Mouse (Mus musculus): ENCODE data around the gene Jazf1.
A peak's percentile ranks its signal among the peaks of the same experiment; 100 is the strongest.

Jazf1 gene

DNA sequence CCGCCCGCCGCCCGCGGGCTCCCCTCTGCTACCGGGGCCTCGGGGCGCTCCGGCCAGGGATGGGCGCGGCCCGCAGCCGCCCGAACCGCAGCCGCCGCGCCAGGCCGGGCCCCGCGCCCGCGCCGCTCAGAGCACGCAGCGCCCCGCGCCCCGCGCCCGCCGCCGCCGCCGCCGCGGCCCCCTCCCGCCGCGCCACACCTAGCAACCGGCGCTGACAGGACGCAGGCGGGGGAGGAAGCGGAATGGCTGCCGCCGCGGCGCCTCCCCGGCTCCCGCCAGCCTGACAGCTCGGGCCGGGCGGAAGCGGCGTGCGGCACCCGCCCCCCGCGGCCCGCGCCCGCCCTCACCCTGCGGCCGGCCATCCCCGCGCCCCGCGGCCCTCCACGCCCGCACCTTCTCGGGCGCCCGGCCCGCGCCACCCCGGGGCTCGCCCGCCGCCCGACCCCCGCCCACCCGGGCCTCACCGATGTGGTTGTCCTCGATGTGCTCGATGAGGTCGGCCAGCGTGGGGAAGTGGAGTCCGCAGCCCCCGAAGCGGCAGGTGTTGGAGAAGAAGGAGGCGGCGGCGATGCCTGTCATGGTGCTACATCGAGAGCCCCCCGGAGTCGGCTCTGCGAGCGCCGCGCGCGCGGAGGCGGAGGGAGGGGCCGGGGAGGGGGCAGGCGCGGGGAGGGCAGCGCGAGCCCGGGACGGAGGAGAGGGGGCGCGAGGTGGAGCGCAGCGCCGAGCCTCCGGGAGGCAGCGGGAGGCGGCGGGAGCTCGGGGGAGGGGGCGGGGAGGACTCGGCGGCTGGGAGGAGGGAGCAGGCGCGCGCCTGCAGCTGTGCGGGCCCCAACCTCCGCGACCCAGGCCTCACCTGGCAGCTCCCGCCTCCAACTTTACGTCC, at the start of gene Jazf1:
Gene Jazf1, minus strand, starts transcription at position 643 of the 886 bp plus-strand sequence.
- peak; percentile 61 for DNase-seq

DNA sequence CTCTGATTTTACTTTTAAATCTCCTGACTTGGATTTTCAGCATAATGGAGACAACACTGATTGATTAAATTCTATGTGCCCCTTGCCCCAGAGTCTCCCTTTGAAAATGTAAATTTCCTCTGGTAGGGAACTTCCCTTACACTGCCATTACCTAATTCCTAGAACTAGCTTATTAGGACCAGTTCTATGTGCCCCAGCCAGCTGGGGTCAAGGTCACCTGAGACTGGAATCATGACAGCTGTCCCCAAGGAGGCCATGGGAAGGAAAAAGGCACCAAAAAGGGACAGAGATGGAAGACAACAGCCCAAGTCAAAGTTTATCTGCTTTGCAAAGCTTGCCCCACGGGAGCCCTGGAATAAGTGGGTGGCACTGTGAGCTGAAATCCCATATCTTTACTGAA, 49.4 kb upstream of the Jazf1 start:
- no peak for DNase-seq

DNA sequence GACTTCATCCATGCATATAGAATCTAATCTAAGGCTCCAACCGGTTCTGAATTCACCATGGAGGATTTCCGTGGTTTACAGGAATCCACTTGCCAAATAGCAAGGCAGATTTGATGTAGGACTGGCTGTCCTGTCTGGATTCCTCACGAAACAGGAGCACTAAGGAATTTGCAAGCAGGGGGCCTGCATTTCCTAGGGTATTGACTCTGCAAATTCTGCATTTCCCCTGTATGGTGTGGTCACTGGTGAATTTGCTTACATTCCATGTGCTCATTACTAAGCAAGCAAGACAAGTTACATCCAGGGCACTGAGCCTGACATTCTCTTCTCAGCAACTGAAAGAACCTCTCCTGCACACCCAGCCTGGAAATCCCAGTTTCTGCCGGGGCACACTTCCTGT, 18.4 kb upstream of the Jazf1 start:
- no peak for DNase-seq

DNA sequence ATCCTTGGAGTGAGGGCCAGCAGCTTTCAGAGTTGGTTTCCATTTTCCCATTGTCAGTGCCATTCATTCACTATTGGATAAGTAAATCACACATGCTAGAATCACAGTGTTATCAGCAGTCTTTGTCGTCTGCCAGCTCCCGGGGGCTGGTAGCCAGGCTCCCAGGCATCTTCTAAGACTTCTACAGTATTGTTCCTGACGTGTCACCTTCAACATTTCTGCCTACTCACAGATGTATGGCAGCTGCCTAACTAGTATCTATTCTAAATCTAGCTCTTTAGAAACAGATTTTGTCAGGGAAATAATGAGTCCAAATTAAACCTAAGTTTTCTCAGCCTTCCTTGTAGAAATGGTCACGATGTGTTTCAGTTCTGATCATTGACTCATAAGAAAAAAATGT, 12.8 kb upstream of the Jazf1 start:
- DNase-seq: no peak

DNA sequence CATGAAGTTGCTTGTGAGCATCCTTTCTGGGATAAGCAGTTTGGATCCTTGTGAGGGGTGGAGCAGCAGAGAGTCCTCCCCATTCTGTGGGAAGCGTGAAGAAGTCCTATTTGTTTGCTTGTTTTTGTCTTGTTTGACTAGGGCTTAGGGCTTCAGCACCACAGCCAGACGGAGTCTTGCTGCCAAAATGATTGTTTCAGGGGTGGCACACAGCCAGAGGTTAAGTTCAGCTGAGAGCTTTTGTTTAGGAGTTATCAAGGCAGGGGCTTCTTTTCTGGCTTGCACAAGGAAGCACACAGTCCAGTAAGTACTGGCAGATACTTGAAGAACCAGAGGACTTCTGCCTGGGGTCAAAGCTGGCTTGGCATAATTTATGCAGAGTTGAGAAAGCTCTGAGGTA, 10.2 kb upstream of the Jazf1 start:
- DNase-seq: no peak

DNA sequence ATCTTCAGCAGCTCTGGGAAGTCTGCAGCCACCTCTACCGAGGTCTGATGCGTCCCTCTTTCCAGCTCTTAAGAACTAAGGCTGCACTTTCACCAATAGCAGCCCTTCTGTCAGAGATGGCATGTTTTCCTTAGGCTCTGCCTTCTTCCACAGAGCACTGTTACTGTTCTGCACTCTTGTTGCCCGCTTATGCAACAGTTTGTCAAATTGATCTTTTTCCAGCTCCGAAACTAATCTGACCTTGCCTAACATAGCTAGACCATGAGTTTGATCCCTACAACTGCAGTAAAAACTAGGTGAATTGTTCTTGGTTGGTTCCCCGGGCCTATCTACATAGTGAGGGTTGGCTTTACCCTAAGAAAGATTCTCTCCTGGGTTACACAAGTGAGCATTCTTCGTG, 3.3 kb upstream of the Jazf1 start:
- no peak for DNase-seq

DNA sequence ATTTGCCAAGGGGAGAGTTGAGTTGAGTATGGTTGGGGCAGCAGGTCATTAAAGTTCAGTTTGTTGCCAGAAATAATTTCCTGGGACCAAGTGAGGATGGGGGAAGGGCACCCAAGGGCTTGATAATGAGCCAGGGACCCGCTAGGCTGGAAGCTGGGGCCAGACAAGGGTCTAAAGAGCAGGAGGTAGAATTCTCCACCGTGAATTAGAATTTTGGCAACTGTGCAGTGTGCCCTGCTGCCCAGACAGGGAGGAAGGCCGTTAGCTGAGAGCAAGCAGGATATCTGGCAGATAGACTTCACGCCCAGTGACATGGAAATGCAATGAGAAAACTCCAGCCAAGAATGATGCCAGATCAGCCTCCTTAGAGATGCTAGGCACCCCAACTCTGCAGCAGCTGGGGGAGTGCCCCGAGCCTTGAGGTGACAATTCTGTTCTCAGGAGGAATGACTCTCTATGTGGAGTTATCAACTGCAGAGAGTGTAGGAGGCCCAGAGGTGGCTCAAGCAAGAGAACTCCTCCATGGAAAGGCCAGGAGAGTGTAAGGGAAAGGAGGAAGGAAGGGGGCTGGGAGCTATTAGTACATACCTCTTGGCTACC, 1.6 kb upstream of the Jazf1 start:
- peak; percentile 47 for DNase-seq

DNA sequence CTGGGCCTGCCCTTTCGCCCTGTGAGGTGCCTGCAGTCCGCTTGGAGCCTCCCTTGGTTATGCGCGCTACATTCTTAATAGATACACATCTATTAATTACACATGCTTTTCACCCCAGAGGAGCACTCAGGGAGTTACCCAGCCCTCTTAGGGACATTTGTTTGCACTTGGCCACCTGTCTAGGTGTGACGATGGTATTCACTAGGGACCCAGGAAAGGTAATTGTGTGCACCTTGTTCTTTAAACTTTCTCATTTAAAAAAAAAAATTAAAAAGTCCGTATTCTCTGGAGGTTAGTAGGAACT, 396 bp upstream of the Jazf1 start:
- DNase-seq: peak; percentile 53

DNA sequence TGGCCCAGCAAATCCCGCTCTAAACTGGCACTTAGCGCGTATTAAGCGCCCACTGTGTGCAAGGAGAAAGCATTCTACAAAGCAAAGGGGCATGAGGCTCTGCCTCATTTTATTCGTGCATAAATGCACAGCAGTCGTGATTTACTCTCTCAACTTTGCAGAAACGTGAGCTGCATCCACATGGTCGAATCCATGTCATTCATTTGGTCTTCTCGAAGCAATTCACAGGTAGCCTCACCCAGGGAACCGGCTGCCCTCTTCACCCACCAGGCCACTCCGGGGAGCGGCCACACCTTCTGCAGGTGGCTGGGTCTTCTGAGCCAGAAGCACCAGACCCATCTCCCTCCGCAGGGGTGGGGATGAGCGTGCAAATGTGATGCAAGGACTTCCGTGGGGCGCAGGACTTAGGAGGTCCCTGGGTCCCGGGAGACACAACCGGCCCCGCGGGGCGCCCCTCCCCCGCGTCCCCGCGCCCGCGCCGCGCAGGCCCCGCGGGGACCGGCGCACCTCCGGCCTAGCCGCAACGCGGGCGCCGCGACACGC, 914 bp downstream of the Jazf1 start:
- DNase-seq: peak; percentile 55

DNA sequence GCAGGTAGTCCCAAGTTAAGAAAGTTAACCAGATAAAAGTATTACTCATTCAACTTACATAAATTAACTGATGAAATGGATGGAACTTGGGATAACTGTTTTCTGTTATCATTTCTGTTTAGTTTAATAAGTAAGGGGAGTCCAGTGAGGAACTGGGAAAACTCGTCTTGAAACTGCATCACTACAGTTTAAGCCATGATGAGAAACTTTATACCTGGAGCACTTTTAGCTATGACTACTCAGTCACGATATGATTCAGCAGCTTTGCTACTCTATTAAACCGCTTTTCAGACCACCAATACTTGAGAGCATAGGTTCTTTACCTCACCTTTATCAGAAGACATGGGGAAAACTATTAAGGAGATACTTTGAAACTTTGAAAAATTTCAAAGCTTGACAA, 1.5 kb downstream of the Jazf1 start:
- DNase-seq: no peak

DNA sequence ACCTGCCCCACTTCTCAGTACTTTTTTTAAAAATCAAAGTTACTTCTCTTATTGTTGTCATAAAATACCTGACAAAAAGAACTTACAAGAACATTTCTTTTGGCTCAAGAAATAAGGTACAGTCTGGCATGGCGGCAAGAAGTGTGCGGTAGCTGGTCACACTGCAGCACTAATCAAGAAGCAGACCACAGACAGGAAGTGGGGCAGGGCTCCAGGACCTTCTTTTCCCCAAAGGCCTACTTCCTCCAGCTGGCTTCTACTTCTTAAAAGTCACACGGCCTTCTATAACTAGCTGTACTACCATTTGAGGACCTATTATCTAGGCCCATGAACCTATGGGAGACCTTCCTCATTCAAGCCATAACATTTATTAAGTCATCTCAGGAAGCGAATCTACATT, 4.4 kb downstream of the Jazf1 start:
- DNase-seq: no peak

DNA sequence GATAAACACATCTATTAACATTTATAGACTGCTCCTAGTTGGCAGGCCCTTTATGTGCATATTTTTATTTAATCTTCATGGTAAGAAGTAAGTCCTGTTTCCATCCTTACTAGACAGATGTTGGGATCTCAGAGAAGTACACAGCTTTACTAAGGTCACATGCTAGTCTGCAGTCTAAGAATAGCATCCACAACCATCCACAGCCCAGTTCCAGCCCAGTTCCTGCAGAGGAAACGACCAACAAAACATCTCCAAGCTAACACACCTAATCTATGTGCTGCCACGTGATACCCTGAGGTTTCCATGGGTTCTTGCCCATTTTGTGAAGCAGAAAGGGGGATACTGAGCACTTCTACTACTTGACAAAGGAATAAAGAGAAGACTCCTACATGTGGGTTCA, 13.5 kb downstream of the Jazf1 start:
- DNase-seq: no peak

DNA sequence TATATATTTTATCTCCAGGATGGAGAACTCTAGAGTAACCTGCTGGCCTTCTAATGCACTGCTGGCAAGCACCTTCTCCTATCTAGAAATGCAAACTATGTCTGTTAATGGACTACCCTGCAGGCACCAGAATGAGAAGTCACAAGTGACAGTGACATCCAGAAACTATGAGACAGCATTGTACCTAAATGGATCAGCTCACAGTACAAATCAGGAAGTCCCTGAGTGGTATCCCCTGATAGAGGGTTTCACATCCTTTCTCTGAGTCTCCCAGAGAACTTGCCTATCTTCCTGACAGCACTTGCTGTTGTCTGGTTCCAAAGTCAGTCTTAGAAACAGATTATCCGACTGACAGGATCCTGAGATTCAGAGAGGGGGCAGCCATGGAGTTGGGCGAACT, 22.9 kb downstream of the Jazf1 start:
- DNase-seq: no peak

DNA sequence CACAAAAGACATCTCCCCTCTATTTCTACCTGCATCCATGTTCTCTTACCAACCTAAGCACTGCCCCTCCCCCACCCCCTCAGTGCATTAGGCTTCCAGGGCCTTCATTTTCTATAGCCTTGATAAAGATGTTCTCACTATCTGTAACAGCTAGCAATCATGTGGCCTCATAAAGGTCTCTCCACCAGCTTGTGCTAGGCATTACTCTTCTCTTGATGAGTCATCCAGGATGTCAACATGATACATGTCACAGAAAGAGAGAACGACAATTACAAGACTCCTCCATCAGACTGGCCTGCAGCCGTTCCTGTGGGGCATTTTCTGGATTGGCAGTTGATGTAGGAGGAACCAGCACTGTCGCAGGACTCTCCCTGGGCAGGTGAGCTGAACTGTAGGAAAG, 30.3 kb downstream of the Jazf1 start:
- DNase-seq: no peak

DNA sequence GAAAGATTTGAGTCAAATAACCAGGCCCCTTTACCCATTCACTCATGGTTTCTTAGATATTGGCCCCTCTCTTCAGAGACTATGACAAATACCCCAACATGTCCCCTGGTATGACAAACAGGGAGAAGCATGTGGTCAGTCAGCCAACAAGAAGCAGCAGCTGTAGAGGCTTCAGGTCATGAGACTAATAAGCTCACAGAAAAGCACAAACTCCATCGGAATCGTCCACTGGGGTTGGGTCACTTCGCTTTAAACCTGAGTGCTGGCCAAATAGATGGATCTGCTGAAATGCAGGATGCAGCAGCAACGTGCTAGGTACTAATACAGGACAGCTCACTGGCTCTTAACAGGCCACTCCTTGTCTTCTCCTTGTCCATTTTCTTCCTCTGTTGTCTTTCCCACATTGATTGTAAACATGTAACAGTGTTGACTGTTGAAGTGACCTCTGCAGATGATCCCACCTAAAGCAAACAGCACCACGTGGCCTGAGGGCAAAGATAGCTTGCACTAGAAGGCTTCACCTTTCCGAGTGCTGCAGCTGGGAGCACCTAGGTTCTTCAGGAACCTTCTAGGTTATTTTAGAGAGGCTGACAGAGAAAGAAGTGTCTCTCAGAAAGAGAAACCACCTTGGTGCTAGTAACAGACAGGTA, 33.9 kb downstream of the Jazf1 start:
- no peak for DNase-seq

DNA sequence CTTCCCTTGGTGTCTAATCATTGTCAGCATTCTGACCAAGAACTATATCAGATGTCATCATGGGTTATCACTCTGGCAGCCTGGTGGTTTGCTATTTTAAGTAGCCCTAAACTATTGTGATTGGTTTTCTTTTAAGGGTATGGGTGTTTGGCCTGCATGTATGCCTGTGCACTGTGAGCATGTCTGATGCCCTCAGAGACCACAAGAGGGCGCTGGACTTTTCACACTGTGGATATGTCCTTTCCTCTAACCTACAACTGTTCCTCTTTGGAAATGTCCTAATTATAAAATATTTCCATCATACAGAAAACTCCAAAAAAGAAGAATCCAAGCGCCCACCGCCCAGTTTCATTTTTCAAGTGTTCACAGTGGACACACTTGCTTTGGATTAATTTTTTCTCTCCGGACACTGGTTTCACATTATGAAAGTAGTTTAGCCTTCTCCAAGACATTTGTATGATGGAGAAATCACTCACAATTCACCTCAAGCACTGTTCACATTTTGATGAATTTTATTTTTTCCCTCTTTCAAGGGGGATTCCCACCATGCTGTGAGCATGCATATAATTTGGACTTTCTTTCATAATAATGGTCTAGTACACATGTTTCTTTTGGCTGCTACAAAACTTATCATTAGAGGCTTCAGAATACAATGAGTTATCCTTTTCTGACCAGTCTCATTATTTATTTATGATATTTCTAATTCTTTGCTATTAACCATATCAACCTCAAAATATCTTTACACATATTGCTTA, 35.5 kb downstream of the Jazf1 start:
- no peak for DNase-seq

DNA sequence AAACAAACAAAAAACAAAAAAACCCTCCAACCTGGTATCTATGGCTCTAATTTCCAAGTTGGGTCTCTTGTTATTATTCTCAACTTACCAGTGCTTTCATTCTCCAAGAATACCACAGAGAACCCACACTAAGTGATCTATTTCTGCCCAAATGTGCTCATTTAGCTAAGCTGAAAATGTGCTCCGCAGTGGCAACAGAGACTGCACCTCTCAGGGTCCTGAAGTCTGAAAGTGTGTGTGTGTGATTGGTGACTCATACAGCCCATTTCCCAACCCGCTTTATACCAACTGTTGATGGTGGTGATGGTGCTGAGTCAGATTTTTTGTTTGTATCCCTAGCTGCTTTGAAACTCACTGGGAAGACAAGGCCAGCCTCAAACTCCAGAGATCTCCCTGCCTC, 46.4 kb downstream of the Jazf1 start:
- no peak for DNase-seq

DNA sequence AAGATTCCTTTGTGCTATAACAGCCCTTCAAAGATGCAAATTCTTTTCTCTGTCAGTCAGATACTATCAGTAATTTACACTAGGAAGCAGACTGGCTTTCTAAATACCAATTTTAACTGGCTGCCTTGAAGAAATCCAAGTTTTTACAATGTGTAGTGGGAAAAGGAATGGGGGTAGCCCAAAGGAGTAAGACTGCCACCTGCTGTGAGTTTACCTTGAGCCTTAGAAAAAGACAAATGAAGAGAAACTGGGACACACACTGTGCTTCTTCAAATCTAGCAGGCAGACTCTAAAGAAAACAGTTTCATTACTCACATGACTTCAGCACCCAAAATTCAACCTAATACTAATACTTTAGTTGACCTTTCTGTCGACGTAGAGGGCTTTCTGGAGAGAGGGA, 47.4 kb downstream of the Jazf1 start:
- no peak for DNase-seq

DNA sequence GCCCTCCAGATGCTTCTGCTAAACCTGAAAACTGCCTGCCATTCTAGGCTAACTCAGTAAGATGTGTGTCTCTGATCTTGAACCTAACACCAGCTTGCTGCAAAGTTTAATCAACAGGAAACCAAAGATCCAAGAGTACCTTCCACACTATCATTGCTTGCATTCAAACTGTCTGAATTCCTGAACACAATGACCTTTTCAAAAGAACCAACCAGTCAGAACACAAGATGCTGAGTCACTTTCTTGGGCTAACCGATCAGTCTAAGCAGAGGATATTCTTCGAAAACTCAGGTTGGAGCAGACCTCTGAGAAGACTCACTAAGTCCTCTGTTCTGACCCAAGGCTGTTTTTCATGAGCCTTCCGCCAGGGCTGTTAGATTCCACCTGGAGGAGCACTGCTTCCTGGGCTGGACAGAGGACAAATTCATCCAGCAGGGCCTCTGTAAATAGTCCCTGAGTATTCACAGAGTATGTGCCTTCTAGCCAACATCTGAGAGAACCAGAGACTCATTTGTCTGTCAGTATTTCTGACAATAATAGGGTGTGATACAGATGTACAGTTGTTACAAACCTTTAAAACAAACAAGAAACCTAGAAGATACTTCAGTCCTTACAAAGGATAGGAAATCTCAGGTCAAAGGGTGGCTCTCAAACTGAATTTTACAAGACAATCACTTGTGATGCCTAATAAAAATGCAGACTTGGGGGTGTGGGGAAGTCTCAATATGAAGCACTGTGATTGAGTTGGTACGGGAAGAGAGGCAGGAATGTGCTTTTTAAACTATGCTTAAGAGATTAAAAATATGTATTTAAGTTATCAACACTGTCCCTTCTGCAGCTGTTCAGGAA, 50.9 kb downstream of the Jazf1 start:
- DNase-seq: no peak

DNA sequence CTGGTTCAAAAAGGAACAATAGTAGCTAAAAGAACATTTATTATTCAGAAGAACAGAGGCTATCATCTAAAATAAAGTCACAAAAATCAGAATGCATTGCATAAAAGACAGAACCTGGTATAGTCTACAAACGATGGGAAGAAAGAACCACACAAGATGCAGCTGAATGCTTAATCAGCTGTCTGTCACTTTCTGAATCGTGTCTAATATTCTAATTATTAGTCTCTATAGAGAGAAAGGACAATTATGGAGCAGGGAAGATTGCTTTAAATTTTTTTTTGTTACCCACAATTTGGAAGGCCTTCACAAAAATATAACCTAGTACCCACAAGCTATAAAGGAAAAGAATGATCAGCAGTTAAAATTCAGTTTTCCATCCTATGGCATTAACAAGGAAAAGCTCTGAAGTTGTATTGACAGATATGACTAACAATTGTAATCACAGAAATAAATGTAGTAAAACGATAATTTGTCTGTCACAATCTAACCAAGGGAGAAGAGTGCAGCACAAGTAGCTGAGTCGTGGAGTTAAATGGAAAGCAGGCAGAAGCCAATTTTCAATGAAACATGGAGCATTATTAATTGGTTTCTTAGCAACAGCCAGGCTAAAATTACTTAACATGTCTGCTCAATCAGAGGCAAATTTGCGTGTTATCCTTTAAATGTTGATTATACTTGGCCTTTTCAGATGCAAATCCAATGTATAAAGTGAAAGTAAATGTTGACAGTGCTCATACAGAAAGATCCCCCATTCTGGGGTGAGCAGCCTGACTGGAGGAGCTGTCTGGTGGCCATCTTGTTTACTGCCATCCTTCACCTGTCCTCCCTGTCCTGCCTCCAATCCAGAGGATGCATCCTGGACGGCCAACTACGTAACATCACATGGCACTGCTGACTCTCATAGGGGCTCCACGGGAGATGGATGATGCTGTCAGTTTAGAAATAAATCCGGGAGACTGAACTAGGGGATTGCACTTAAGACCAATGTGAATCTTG, 53.7 kb downstream of the Jazf1 start:
- DNase-seq: no peak

DNA sequence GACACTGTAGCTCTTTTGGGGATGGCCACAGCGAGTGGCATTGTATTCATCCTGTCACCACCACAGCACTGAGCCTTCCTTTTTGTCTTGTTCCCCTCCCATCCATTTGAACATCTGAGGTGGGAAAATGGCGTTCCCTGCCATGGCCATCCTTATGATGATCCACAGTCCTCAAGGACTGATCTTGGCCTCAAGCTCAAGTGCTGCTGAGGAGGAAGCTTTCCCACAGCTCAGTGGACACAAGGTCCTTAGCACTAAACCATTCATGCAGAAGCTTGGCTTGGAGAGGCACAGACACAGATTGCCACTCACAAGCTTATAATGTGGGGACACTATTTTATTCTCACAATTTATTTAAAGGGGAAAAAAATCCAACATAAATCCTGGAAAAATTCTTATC, 58.1 kb downstream of the Jazf1 start:
- DNase-seq: peak; percentile 60

Data from cerebellum, adult 9-11 months (tissue).